Mouse (Mus musculus): ENCODE measurements at regions not wholly inside any gene's neighbourhood (a gene's known extent, or its start where the extent isn't known, plus 50 kb on each side); places are given as distances from the start of the nearest gene placed in this dataset.

GRCm38 (mm10) chr10:17082926-17083325 lies 640.1 kb upstream of the Cited2 start:
- TF ChIP-seq CTCF (conservative IDR thresholded peaks at IDR 0.05; ENCODE audit: insufficient read depth, insufficient read length, low read depth, low read length) (no peak), POLR2A (IDR thresholded peaks at IDR 0.05; ENCODE audit: low read depth, low read length) (no peak)

Data from kidney, adult 2 months (tissue).